Mouse (Mus musculus) hindbrain, embryonic 16.5 days (tissue): Measurements from ENCODE around the gene Elfn2. TPM values are rescaled to one million over a fixed set of nuclear protein-coding genes. Genes with fewer than 3 reads are reported as not detected.
A peak's percentile ranks its signal among the peaks of the same experiment; 100 is the strongest.

Experiments used
- ATAC-seq: fragments of 200-750 bp; cut with Nextera tagmentation; 2 replicates; pipeline ENCODE4 v1.8.0; 2017; ENCODE audit warnings: moderate TSS enrichment, moderate library complexity
- H3K27ac ChIP-seq: fragments of 300-500 bp; sonication (generic); 2 replicates; pipeline ENCODE4 v1.5.1; 2014; ENCODE audit warnings: low read depth, mild to moderate bottlenecking, control low read depth, low read length, moderate library complexity
- H3K27me3 ChIP-seq: fragments of 300-500 bp; sonication (generic); replicated peaks from 2 replicates; pipeline ENCODE4 v1.6.1; 2014; ENCODE audit warnings: low read length; ENCODE audit not compliant: control insufficient read depth, insufficient read depth
- H3K36me3 ChIP-seq: fragments of 300-500 bp; sonication (generic); 2 replicates; pipeline ENCODE4 v1.6.1; 2014; ENCODE audit warnings: mild to moderate bottlenecking, low read length, moderate library complexity, mixed read lengths; ENCODE audit not compliant: control insufficient read depth, insufficient read depth
- H3K4me1 ChIP-seq: fragments of 300-500 bp; sonication (generic); 2 replicates; pipeline ENCODE4 v1.6.1; 2014; ENCODE audit warnings: low read depth, low read length; ENCODE audit not compliant: control insufficient read depth, insufficient read depth
- H3K4me2 ChIP-seq: fragments of 300-500 bp; sonication (generic); 2 replicates; pipeline ENCODE4 v1.6.1; 2014; ENCODE audit warnings: mild to moderate bottlenecking, low read length, control low read depth, moderate library complexity
- H3K4me3 ChIP-seq: fragments of 300-500 bp; sonication (generic); 2 replicates; pipeline ENCODE4 v1.5.1; 2014; ENCODE audit warnings: mild to moderate bottlenecking, low read length, control low read depth, moderate library complexity
- H3K9ac ChIP-seq: fragments of 300-500 bp; sonication (generic); 2 replicates; pipeline ENCODE4 v1.6.1; 2014; ENCODE audit warnings: low read depth, mild to moderate bottlenecking, control low read depth, low read length, moderate library complexity
- H3K9me3 ChIP-seq: fragments of 300-500 bp; sonication (generic); 2 replicates; pipeline ENCODE4 v1.6.1; 2014; ENCODE audit warnings: mild to moderate bottlenecking, low read length, moderate library complexity; ENCODE audit not compliant: control insufficient read depth
- WGBS: fragments of 180-500 bp; shearing (Covaris S2); extraction: QIAGEN DNeasy Blood & Tissue Kit; methylation state at CpG from one replicate; pipeline ENCODE4 v1.1.7; 2014; 5-methylcytosine and 5-hydroxymethylcytosine counted together
- polyA plus RNA-seq: library from polyadenylated mRNA; unstranded; fragments of >200 nt; fragmentation: Nextera tagmentation; extraction: Ambion mirVana; gene quantifications from 2 replicates; pipeline ENCODE4 v1.2.1, GENCODE M21; 2015

The Elfn2 gene
- polyA plus RNA-seq, 1 experiment from 2014 or later = 13.3 TPM

DNA sequence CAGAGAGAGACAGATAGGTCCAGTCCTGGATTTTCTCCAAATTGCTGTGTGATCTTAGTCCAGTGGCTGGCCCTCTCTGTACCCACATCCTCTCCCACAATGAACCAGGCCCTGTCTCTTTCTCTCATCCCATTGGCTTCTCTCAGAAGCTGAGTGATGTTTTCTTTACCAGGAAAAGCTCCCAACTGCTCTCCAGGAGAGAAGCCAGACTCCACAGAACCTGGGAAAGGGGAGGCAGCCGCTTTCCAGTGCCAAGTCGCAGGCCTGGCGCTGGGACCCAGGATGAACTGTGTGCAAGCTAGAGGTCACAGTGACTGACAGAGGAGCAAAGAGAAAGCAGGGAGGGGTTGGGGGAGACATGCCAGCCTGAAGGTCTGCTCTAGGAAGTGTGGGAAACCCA, 93.6 kb downstream of the Elfn2 start:
- ATAC-seq = no peak
- H3K9me3 ChIP-seq = no peaks in the 10 kb centered on the region
- H3K4me1 ChIP-seq = peaks cover 6% of the 10 kb centered on the region; the same call in 1 of the 2 replicates
- H3K9ac ChIP-seq = no peak overlapping the region
- peaks cover 2% of the 10 kb centered on the region; the same call in 1 of the 2 replicates for H3K27me3 ChIP-seq
- WGBS = 50% methylated on average over 3 of the region's 3 CpGs
- H3K4me3 ChIP-seq = no peak overlapping the region
- no peak overlapping the region for H3K27ac ChIP-seq
- no peak overlapping the region for H3K4me2 ChIP-seq
- no peaks in the 10 kb centered on the region for H3K36me3 ChIP-seq

DNA sequence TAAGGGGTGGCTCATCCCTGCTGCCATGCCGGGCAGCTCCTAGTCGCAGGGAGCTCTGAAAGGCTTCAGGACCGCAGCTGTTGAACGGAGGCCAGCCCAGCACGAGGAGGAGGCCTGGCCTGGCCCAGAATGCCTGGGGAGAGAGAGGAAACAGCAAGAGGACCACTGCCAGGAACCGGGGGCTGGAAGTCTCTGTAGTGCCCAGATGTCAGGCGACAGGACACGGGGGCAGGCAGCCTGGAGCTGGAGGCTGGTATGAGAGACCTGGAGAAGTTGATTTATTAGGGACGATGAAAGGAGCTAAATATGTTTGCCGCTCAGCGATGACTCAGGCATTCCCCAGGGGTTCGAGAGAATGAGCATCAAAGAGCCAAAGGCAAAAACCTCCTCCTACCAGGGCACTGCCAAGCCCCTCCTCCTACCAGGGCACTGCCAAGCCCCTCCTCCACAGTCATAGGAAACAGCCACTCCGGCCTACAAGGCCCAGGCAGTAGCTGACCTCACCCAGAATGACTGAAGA, 94.1 kb downstream of the Elfn2 start:
- 10% methylated on average over 13 of the region's 13 CpGs for WGBS
- Histone ChIP-seq H3K9me3 (no peaks in the 10 kb centered on the region), H3K4me2 (no peak overlapping the region), H3K4me3 (no peak overlapping the region), H3K27ac (peak overlapping the region; percentile 41; the same call in 1 of the 2 replicates), H3K27me3 (peaks cover 2% of the 10 kb centered on the region; the same call in 1 of the 2 replicates), H3K9ac (no peak overlapping the region), H3K4me1 (peaks cover 6% of the 10 kb centered on the region; the same call in 1 of the 2 replicates), H3K36me3 (no peaks in the 10 kb centered on the region)
- ATAC-seq = peak; percentile 86

DNA sequence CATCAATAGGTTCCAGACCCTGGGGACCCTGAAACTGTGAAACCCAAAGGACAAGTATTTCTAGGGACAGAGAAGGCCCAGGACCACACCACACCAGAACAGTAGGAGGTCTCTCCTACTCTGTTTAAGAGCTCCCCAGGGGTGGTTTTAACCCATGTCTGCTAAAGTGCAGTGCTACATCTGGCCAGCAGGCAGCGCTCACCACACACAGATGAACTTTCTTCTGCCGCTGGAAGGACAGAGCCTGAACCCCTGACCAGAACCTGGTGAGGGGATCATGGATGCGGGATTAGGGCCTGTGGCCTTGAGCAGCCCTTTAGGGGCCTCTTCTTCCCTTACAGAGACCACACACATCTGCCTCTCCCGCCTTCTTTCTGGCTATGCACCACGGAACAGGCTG, 95.1 kb downstream of the Elfn2 start:
- peak; percentile 18; the same call in 1 of the 2 replicates for ATAC-seq
- H3K27ac ChIP-seq = no peak overlapping the region
- 11% methylated on average over 5 of the region's 5 CpGs for whole genome bisulfite sequencing

More for the DNA sequence above, 95.1 kb downstream of the Elfn2 start:
- H3K9ac ChIP-seq = no peak overlapping the region
- H3K27me3 ChIP-seq = peaks cover 2% of the 10 kb centered on the region; the same call in 1 of the 2 replicates
- no peaks in the 10 kb centered on the region for H3K9me3 ChIP-seq
- H3K4me2 ChIP-seq = no peak overlapping the region
- H3K36me3 ChIP-seq = no peaks in the 10 kb centered on the region
- H3K4me1 ChIP-seq = peaks cover 6% of the 10 kb centered on the region; the same call in 1 of the 2 replicates
- no peak overlapping the region for H3K4me3 ChIP-seq

Other genes starting within 250 kb of the Elfn2 start
- 0.26 and 0.37 TPM in 2 replicates for gene Il2rb, start 223.5 kb downstream of the Elfn2 start, polyA plus RNA-seq
- 9.9 and 11.6 TPM in 2 replicates for gene C1qtnf6, start 187.4 kb downstream of the Elfn2 start, polyA plus RNA-seq
- gene Sstr3, start 174.1 kb downstream of the Elfn2 start, polyA plus RNA-seq = 0.95 and 1.1 TPM in 2 replicates
- gene Rac2, start 146.0 kb downstream of the Elfn2 start, polyA plus RNA-seq = 4.0 and 5.7 TPM in 2 replicates
- gene Cyth4, start 121.7 kb downstream of the Elfn2 start, polyA plus RNA-seq = 6.2 and 6.4 TPM in 2 replicates
- 19.7 and 20.1 TPM in 2 replicates for gene Mfng, start 54.7 kb upstream of the Elfn2 start, polyA plus RNA-seq
- 2.5 and 2.8 TPM in 2 replicates for gene Card10, start 84.3 kb upstream of the Elfn2 start, polyA plus RNA-seq
- 15.9 and 17.5 TPM in 2 replicates for gene Cdc42ep1, start 123.9 kb upstream of the Elfn2 start, polyA plus RNA-seq
- gene Lgals2, start 136.8 kb upstream of the Elfn2 start, polyA plus RNA-seq = not detected in 2 replicates
- gene Gga1, start 158.4 kb upstream of the Elfn2 start, polyA plus RNA-seq = 46.1 and 51.8 TPM in 2 replicates
- gene Gm49510, start 180.9 kb upstream of the Elfn2 start, polyA plus RNA-seq = 0.11 TPM in 1 of 2 replicates, not detected in the other
- gene Sh3bp1, start 181.0 kb upstream of the Elfn2 start, polyA plus RNA-seq = 4.5 and 6.7 TPM in 2 replicates
- 94.7 and 96.9 TPM in 2 replicates for gene Pdxp, start 195.1 kb upstream of the Elfn2 start, polyA plus RNA-seq
- gene Lgals1, start 208.0 kb upstream of the Elfn2 start, polyA plus RNA-seq = 105 and 169 TPM in 2 replicates
- gene Nol12, start 216.2 kb upstream of the Elfn2 start, polyA plus RNA-seq = 63.6 and 68.1 TPM in 2 replicates
- 36.1 and 40.4 TPM in 2 replicates for gene Triobp, start 229.0 kb upstream of the Elfn2 start, polyA plus RNA-seq